Mouse (Mus musculus) stomach, embryonic 14.5 days (tissue): Measurements from ENCODE around the gene Gpd1. TPM values are rescaled to one million over a fixed set of nuclear protein-coding genes. Genes with fewer than 3 reads are reported as not detected.

Source experiments
- polyA plus RNA-seq: library from polyadenylated mRNA; unstranded; fragments of >200 nt; fragmentation: Nextera tagmentation; extraction: Ambion mirVana; gene quantifications from 2 replicates; pipeline ENCODE4 v1.2.1, GENCODE M21; 2014

Gene Gpd1
- polyA plus RNA-seq, 1 experiment from 2014 or later = 0.20 TPM

Other genes starting within 250 kb of the Gpd1 start
- gene Bcdin3d, start 242.8 kb upstream of the Gpd1 start, polyA plus RNA-seq = 12.9 and 16.7 TPM in 2 replicates
- gene Faim2, start 189.3 kb upstream of the Gpd1 start, polyA plus RNA-seq = 0.29 and 0.42 TPM in 2 replicates
- not detected in 2 replicates for gene Aqp2, start 138.5 kb upstream of the Gpd1 start, polyA plus RNA-seq
- gene Aqp5, start 126.7 kb upstream of the Gpd1 start, polyA plus RNA-seq = 0.21 and 0.72 TPM in 2 replicates
- gene Aqp6, start 116.1 kb upstream of the Gpd1 start, polyA plus RNA-seq = not detected in 2 replicates
- gene Racgap1, start 65.9 kb upstream of the Gpd1 start, polyA plus RNA-seq = 108 and 109 TPM in 2 replicates
- 1.5 and 1.8 TPM in 2 replicates for gene Asic1, start 47.1 kb upstream of the Gpd1 start, polyA plus RNA-seq
- gene Smarcd1, start 15.4 kb upstream of the Gpd1 start, polyA plus RNA-seq = 37.8 and 40.1 TPM in 2 replicates
- gene Gm17349, start 12.0 kb upstream of the Gpd1 start, polyA plus RNA-seq = not detected in 2 replicates
- 181 and 193 TPM in 2 replicates for gene Cox14, start 8.1 kb downstream of the Gpd1 start, polyA plus RNA-seq
- gene Cers5, start 55.4 kb downstream of the Gpd1 start, polyA plus RNA-seq = 77.0 and 78.7 TPM in 2 replicates
- gene Lima1, start 157.9 kb downstream of the Gpd1 start, polyA plus RNA-seq = 69.4 and 78.0 TPM in 2 replicates
- not detected in 2 replicates for gene Fam186a, start 249.5 kb downstream of the Gpd1 start, polyA plus RNA-seq